Mouse (Mus musculus) liver, embryonic 14.5 days (tissue): ENCODE results near the gene Map4k4.
A peak's percentile ranks its signal among the peaks of the same experiment; 100 is the strongest.

Experiments
- CTCF ChIP-seq: IDR thresholded peaks from 2 replicates; pipeline ENCODE4 v1.5.1; 2016; ENCODE audit warnings: antibody characterized with exemption, low read depth, control low read depth
- EP300 ChIP-seq: IDR thresholded peaks from 2 replicates; pipeline ENCODE4 v1.6.1; 2016; ENCODE audit warnings: antibody characterized with exemption, low read depth

DNA sequence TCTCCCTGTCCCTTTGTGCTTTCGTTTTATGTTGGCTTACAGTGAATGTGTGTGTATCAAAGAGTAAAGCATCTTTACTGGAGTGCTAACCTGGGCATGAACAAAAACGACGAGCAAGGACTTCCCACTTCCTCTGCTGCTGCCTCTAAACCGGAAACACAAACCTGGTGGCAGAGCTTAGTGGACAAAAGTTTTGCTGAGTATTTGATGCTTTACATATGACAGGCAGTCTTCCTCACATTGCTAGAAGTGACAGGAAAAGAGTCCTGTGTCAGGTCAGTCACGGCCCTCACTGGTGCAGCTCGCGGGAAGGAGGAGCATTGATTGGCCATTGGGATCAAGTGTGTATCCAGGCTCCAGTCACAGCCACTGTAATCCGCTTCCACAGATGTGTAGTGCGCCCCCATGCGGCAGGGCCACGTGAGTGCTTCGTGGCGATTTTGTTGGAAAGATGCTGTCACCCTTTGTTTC, 35.7 kb downstream of the Map4k4 start:
- TF ChIP-seq CTCF (peak; percentile 99), EP300 (0 out of 2 replicates have a peak, but pooled peaks have one; percentile 8)
